Mouse (Mus musculus) embryo, embryonic 11.5 days (tissue): ENCODE data around the gene Mapkbp1.

Experiments used
- DNase-seq: peaks from one replicate; pipeline ENCODE4 v3.0.0-alpha.2; 2012; ENCODE audit warnings: low read depth, low spot score

Gene Mapkbp1

GRCm38 (mm10) chr2:120054771-120055552 lies 82.5 kb downstream of the Mapkbp1 start:
- no peak for DNase-seq

GRCm38 (mm10) chr2:120055923-120056322 lies 83.4 kb downstream of the Mapkbp1 start:
- no peak for DNase-seq

DNA sequence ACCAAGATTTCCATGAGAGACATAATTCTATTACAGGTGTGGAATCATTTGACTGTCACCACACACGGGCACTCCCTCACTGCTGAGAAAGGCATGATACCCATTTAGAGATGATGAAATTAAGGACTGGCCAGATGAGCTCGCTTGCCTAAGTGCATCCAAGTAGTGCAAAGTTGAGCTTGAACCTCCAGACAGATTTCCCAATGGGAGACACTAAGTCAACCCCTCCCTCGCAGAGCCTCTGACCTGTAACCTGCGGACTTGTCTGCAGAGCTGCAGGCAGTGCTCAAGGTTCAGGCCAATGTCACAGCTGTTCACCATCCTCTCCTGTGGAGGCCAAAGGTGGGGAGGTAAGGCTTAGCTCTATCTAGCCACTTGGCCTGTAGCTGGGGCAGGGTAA lies 86.3 kb downstream of the Mapkbp1 start:
- DNase-seq, result no peak

DNA sequence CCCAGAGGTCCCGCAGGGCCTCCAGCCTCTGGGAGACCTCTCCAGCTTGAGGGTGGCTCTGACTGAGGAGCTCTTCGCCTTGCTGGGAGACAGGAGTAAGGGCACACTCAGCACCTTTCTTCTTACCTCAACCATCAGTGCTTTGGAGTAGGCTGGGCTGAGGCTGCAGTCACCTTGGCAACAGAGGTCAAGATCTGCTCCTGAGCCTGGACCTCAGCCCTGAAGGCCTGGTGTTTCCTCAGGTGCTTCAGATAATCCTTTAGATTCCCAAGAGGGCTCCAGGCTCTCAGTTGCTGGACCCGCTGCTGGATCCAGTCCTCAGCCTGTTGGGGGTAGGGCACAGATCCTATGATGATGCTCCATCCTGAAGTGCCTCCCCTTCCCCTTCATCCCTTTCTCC lies 87.0 kb downstream of the Mapkbp1 start:
- DNase-seq, result no peak

DNA sequence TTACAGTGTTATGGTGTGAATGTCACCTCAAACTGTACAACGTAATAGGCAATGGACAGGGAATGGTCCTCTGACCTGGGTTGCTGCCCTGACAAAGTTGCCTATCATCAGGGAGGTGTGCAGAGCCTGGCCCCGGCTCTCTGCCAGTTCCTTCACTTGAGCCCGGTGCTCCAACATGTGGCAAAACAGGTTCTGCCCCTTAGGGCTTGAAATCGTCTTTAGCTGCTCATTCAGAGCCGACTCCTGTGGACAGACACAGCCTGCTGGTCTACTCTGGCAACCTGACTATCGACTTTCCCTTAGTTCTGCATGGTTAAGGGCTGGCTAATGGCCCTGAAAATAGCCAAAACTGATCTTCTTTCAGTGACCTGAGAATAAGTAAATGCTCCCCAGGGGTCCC lies 87.7 kb downstream of the Mapkbp1 start:
- DNase-seq, result no peak

DNA sequence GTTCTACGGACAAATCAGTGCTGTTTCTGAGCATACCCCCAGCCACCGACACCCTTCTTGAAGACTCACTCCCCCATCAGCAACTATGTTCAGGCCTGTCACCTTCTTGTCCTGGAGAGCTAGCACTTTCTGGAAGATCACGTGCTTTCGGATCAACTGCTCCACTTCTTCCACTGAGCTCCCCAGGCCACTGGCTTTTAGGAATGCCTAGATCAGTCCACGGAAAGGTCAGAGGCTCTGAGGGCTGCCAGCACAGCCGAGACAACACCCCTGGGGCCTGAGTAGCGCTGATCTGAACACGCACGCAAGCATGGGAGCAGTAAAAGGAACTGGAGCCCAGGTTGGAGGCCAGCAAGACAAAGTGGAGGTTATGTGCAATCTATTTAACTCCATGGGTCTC lies 88.2 kb downstream of the Mapkbp1 start:
- DNase-seq, result no peak

DNA sequence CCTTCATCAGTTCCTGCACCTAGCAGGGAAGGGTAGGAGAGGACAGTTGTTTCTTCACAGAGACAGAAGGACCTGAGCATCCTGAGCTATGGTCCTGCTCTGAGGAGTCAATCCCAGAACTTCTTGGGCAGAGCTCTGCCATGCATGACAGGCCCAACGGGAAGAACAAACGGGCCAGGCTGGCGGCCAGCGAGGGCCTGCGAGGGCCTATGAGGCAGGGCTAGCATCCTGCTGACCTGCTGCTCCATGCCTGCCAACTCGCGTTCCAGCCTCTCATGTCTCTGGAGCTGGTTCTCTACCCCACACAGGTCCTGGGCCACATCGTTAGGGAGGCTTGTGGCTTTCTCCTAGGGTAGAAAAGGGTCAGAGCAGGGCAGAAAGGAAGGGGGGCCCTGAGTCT lies 89.7 kb downstream of the Mapkbp1 start:
- no peak for DNase-seq

DNA sequence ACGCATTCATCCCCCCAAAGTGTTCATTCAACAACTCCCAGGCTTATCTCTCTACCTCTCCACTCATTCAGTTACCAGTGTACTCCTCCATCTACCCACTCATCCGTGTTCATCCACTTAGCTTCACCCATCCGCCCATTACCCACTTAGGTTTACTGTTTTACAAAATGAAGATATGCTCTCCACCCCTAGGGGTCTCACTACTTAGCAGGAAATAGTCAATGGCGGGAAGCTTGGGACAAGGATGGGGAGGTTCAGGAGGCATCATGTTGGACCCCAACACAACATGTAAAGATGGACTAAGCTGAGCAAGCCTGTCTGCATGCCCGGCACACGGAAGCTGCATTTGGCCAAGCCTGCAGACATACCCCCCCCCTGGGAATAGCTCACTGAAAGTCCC lies 92.1 kb downstream of the Mapkbp1 start:
- no peak for DNase-seq

DNA sequence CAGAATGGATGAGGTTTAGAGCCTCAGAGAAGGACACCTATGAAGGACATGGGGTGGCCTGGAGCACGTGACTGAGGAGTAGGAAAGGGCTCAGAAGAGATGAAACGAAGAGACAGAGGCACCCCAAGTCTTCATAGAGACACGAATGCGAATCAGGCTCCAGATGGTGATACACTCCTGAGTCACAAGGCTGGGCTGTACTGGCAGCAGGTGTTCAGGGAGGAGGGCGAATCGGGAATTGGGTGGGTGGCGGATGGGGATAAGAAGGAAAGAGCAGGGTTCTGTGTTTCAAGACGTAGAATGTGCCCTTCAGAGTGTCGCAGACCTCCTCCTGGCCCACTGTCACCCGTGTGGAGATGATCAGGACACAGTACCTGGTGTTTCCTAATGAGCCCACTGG lies 92.7 kb downstream of the Mapkbp1 start:
- no peak for DNase-seq

- no peak for DNase-seq
Observed at GRCm38 (mm10) chr2:120066224-120066623, 93.7 kb downstream of the Mapkbp1 start.

DNA sequence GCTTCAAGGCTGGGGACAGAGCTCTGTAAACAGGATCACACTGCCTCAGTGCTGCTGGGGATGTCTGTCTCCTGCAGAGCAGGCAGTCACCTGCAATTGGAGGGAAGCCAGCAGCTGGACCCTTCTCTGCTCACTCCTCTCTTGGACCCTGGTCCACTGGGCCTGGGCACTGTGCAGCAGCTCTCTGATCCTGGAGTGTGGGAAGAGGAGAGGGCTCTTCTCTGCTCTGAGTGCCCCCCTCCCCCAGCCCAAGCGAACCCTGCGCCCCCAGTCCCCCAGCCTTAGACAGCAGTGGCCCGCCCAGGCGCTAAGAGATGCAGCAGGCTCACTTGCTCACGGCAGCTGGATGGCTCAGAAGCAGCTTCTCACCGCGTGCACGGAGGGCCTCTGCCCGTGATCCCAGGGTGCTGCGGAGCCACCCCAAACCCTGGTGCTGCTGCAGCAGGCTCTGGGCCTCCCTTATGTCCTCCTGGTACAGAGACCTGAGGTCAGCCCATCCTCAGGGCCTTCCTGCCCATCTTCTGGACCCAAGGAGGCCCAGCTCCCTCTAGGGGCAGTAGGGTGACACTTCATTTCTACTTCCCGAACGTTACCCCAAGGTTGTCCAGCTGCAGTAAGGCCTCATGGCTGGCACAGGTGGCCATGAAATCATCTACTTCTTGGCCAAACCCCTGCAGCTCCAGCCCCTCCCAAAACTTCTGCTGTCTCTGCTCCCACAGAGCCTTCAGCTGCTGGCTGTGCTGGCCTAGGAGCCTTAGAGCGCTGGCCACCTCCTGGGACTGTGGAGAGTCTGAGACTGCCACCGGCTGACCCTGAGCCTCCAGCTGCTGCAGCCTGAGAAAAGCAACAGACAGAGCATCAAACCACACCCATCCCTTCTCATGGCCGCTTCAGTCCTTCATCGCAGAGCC lies 96.3 kb downstream of the Mapkbp1 start:
- no peak for DNase-seq

GRCm38 (mm10) chr2:120069466-120069990 lies 97.0 kb downstream of the Mapkbp1 start:
- no peak for DNase-seq

DNA sequence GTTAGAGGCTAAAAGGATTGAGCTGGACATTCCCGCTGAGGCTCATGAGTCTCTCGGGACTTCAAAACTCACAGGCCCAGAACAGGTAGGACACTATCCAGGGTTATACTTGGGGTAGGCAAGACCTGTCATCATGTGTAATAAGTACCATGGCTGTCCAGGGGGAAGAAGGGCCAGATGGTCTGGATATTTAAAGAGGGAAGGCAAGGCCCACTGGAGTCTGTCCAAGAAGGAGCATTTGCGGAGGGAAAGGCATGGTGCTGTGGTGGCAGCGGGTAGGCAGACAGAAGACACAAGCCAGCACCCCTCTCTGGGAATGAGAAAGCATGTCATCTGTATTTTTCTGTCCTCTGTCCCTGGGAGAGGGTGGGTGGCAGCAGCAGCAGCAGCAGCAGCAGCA lies 101.6 kb downstream of the Mapkbp1 start:
- no peak for DNase-seq

GRCm38 (mm10) chr2:120076076-120076705 lies 103.7 kb downstream of the Mapkbp1 start:
- peak; percentile 17 for DNase-seq
